Mouse (Mus musculus): Measurements from ENCODE around the gene Olfr113. TPM values are rescaled to one million over a fixed set of nuclear protein-coding genes. Genes with fewer than 3 reads are reported as not detected.
"Not testable (repeated sequence)": the region's sequence is repeated elsewhere in the genome, so short reads cannot be mapped to it uniquely, and the experiment has no call there.

Olfr113 gene
- total RNA-seq (2014; fragmentation: Nextera tagmentation) (not detected in 2 replicates), total RNA-seq (2017) (not detected in 2 replicates)

GRCm38 (mm10) chr17:37577563-37577962 is at the start of gene Olfr113:
Gene Olfr113 (minus strand): TSS chr17:37577663.
- no peak for ATAC-seq (replicated peaks; ENCODE audit: low FRiP score, low TSS enrichment, poor library complexity, severe bottlenecking)

DNA sequence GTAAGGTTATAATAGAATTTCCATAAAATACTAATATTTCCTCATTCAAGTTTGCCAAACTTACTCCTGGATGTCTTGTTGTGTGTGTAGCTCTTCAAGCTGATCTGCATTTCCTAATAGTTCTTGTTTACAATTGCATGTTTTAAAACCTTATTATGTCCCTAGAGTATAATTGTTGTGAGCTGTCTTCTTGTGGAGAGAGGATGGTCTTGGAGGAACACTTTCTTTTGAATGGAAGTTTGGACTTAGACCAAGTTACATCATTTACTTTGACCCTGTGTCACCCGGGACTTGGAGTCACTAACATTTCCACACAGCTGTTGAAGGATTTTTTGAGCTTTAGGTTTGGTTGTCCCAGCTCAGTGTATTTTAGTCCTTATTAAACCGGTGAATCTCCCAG is 49.5 kb upstream of the Olfr113 start, which contains the start of the genes Olfr115 and Olfr116:
Gene Olfr115 (minus strand): TSS at position 101 of the 400 bp plus-strand sequence.
Gene Olfr116 (minus strand): TSS at position 191 of the 400 bp plus-strand sequence.
- ATAC-seq (replicated peaks; ENCODE audit: low FRiP score, low TSS enrichment, poor library complexity, severe bottlenecking), result no peak

- ATAC-seq (replicated peaks; ENCODE audit: low FRiP score, low TSS enrichment, poor library complexity, severe bottlenecking), result no peak
These were observed 15.2 kb upstream of the Olfr113 start, which contains the start of gene Olfr114 for GRCm38 (mm10) chr17:37592643-37593042. Gene Olfr114 (minus strand): TSS chr17:37592743.

GRCm38 (mm10) chr17:37569351-37569750 is 8.1 kb downstream of the Olfr113 start, which contains the start of gene Olfr112:
Gene Olfr112 (minus strand): TSS chr17:37569451.
- no peak for ATAC-seq (replicated peaks; ENCODE audit: low FRiP score, low TSS enrichment, poor library complexity, severe bottlenecking)

DNA sequence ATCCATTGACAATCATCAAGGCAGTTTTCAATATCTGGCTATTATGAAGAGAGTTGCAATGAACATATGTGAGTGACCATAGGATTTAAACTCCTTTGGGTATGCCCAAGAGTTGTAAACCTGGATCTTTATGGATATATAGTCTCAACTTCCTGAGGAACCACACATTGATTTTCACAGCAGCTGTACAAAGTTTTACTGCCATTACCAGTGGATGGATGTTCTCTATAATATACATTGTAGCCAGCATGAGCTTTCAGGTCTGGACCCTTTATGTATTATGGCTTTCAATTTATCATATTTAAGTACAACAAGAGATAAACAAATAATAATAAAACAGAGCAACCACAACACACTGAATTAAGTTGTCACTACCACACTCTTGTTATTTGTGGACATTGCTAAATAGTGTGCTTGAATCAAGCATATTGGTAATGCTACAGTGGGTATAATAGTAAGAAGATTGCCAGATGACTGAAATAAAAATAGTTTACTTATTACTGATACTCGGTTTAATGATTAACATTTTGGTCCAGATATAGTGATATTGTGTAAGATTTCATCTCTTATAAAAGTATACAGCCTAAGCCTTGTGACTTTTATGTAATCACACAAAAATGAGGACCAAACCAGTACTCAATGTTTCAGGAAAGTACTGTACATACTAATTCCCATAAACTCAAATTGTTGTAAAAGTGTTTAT is 18.4 kb downstream of the Olfr113 start:
- ATAC-seq (replicated peaks; ENCODE audit: low FRiP score, low TSS enrichment, poor library complexity, severe bottlenecking), result no peak

DNA sequence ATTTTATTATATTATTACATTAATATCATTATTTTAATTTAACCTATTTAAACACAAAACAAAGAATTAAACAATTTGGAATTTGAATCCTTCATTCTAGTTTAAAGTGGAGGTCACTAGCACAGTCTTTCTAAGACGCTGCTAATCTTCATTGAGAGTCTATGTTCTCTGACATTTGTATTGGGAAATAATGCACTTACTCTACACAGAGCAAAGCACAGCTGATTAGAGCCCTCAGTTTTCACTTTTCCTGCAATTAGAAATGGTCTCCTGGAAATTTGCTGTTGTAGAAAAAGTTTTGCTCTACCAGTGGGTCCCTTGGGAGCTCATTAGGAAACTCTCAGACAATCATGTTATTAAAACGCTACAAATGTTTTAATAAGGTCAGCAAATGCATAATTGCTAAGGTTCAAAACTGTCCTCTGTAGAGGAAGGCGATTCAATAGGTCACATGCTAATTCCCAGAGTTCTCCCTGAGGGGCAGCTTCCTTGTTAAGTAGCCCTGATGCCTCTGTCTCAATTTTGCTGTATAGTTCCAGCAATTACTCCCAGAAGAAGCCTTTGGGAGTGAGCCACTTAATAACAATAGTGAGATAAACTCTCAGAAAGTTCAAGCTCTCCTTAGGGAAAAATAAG is 33.5 kb downstream of the Olfr113 start:
- no peak for ATAC-seq (replicated peaks; ENCODE audit: low FRiP score, low TSS enrichment, poor library complexity, severe bottlenecking)

GRCm38 (mm10) chr17:37541454-37542119 is 35.9 kb downstream of the Olfr113 start:
- no peak for ATAC-seq (replicated peaks; ENCODE audit: low FRiP score, low TSS enrichment, poor library complexity, severe bottlenecking)

GRCm38 (mm10) chr17:37538416-37538815 is 39.0 kb downstream of the Olfr113 start:
- ATAC-seq (replicated peaks; ENCODE audit: low FRiP score, low TSS enrichment, poor library complexity, severe bottlenecking), result not testable (repeated sequence)

DNA sequence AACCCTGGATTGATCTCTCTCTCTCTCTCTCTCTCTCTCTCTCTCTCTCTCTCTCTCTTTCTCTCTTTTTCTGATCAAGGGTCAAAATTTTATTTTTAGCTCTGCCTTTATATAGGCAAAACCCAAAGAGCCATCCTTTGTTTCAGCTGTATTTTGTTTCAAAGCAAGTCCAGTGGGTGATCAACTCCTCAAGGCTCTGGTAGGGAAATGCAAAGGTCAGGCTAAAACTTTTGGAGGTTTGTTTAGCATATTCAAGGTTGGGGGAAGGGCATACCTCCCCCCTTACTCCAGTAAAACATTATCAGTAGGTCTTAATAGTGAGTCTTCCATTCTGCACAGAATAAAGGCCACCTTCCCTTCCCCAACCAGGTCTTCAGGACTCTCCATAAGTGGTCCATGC is 42.3 kb downstream of the Olfr113 start:
- no peak for ATAC-seq (replicated peaks; ENCODE audit: low FRiP score, low TSS enrichment, poor library complexity, severe bottlenecking)

DNA sequence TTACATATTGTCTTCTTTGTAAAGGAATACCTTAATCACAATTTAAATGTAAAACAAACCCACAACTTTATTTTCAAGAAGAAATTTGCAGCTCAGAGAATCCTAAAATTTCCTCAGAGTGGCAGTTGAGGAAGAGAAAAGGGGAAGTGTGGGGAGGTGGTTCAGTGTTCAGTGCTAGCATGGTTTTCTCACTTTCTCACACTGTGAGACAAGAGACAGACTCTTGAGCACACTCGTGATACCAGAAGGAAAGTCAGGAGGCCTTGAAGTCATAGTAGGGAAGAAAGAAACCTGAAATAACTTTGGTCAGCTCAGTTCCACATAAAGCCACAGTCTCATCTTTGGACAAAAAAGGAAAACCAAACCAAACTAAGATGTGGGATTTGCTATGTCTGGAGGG is 52.0 kb downstream of the Olfr113 start:
- ATAC-seq (replicated peaks; ENCODE audit: low FRiP score, low TSS enrichment, poor library complexity, severe bottlenecking), result not testable (repeated sequence)

DNA sequence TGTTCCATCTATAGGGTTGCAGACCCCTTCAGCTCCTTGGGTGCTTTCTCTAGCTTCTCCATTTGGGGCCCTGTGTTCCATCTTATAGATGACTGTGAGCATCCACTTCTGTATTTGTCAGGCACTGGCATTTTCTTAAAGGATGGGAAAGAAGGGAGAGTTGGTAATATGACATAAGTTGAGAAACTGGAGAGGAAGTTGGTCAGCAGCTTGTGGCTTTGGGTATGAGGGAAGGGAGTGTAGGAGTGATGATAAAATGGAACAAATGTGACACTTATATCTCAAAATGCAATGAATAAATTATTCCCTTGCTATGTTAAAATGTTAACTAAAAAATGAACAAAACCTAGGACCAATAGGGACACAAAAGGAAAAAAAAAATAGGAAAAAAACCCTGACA is 52.9 kb downstream of the Olfr113 start:
- not testable (repeated sequence) for ATAC-seq (replicated peaks; ENCODE audit: low FRiP score, low TSS enrichment, poor library complexity, severe bottlenecking)

Other genes with a start within 250 kb of the Olfr113 start
- not detected in 2 replicates for gene Olfr103, start 238.0 kb downstream of the Olfr113 start, total RNA-seq (2014; fragmentation: Nextera tagmentation)
- gene Olfr103, start 238.0 kb downstream of the Olfr113 start, total RNA-seq (2017), result not detected in 2 replicates
- not detected in 2 replicates for gene Olfr104-ps, start 218.1 kb downstream of the Olfr113 start, total RNA-seq (2014; fragmentation: Nextera tagmentation)
- not detected in 2 replicates for gene Olfr104-ps, start 218.1 kb downstream of the Olfr113 start, total RNA-seq (2017)
- not detected in 2 replicates for gene Olfr105-ps, start 198.6 kb downstream of the Olfr113 start, total RNA-seq (2014; fragmentation: Nextera tagmentation)
- gene Olfr105-ps, start 198.6 kb downstream of the Olfr113 start, total RNA-seq (2017), result not detected in 2 replicates
- not detected in 2 replicates for gene Olfr106-ps, start 187.3 kb downstream of the Olfr113 start, total RNA-seq (2014; fragmentation: Nextera tagmentation)
- gene Olfr106-ps, start 187.3 kb downstream of the Olfr113 start, total RNA-seq (2017), result not detected in 2 replicates
- not detected in 2 replicates for gene Olfr107, start 178.4 kb downstream of the Olfr113 start, total RNA-seq (2014; fragmentation: Nextera tagmentation)
- gene Olfr107, start 178.4 kb downstream of the Olfr113 start, total RNA-seq (2017), result not detected in 2 replicates
- gene Olfr108, start 132.2 kb downstream of the Olfr113 start, total RNA-seq (2014; fragmentation: Nextera tagmentation), result not detected in 2 replicates
- not detected in 2 replicates for gene Olfr108, start 132.2 kb downstream of the Olfr113 start, total RNA-seq (2017)
- gene Olfr109, start 118.7 kb downstream of the Olfr113 start, total RNA-seq (2014; fragmentation: Nextera tagmentation), result not detected in 2 replicates
- not detected in 2 replicates for gene Olfr109, start 118.7 kb downstream of the Olfr113 start, total RNA-seq (2017)
- gene H2-M2, start 94.1 kb downstream of the Olfr113 start, total RNA-seq (2014; fragmentation: Nextera tagmentation), result not detected in 2 replicates
- not detected in 2 replicates for gene H2-M2, start 94.1 kb downstream of the Olfr113 start, total RNA-seq (2017)
- not detected in 2 replicates for gene Olfr110, start 85.2 kb downstream of the Olfr113 start, total RNA-seq (2014; fragmentation: Nextera tagmentation)
- gene Olfr110, start 85.2 kb downstream of the Olfr113 start, total RNA-seq (2017), result not detected in 2 replicates
- not detected in 2 replicates for gene Olfr111, start 69.6 kb downstream of the Olfr113 start, total RNA-seq (2014; fragmentation: Nextera tagmentation)
- not detected in 2 replicates for gene Olfr111, start 69.6 kb downstream of the Olfr113 start, total RNA-seq (2017)
- gene Olfr112, start 8.2 kb downstream of the Olfr113 start, total RNA-seq (2014; fragmentation: Nextera tagmentation), result not detected in 2 replicates
- gene Olfr112, start 8.2 kb downstream of the Olfr113 start, total RNA-seq (2017), result not detected in 2 replicates
- gene Olfr114, start 15.1 kb upstream of the Olfr113 start, total RNA-seq (2014; fragmentation: Nextera tagmentation), result not detected in 2 replicates
- not detected in 2 replicates for gene Olfr114, start 15.1 kb upstream of the Olfr113 start, total RNA-seq (2017)
- gene Olfr115, start 49.4 kb upstream of the Olfr113 start, total RNA-seq (2014; fragmentation: Nextera tagmentation), result not detected in 2 replicates
- not detected in 2 replicates for gene Olfr115, start 49.4 kb upstream of the Olfr113 start, total RNA-seq (2017)
- not detected in 2 replicates for gene Olfr116, start 49.5 kb upstream of the Olfr113 start, total RNA-seq (2014; fragmentation: Nextera tagmentation)
- gene Olfr116, start 49.5 kb upstream of the Olfr113 start, total RNA-seq (2017), result not detected in 2 replicates
- gene Olfr117, start 86.1 kb upstream of the Olfr113 start, total RNA-seq (2014; fragmentation: Nextera tagmentation), result not detected in 2 replicates
- not detected in 2 replicates for gene Olfr117, start 86.1 kb upstream of the Olfr113 start, total RNA-seq (2017)
- not detected in 2 replicates for gene Olfr118, start 89.3 kb upstream of the Olfr113 start, total RNA-seq (2014; fragmentation: Nextera tagmentation)
- not detected in 2 replicates for gene Olfr118, start 89.3 kb upstream of the Olfr113 start, total RNA-seq (2017)
- gene Olfr119, start 118.9 kb upstream of the Olfr113 start, total RNA-seq (2014; fragmentation: Nextera tagmentation), result not detected in 2 replicates
- gene Olfr119, start 118.9 kb upstream of the Olfr113 start, total RNA-seq (2017), result not detected in 2 replicates
- not detected in 2 replicates for gene Olfr120, start 144.1 kb upstream of the Olfr113 start, total RNA-seq (2014; fragmentation: Nextera tagmentation)
- gene Olfr120, start 144.1 kb upstream of the Olfr113 start, total RNA-seq (2017), result not detected in 2 replicates
- gene Olfr121, start 171.2 kb upstream of the Olfr113 start, total RNA-seq (2014; fragmentation: Nextera tagmentation), result not detected in 2 replicates
- not detected in 2 replicates for gene Olfr121, start 171.2 kb upstream of the Olfr113 start, total RNA-seq (2017)
- gene Olfr122, start 190.9 kb upstream of the Olfr113 start, total RNA-seq (2014; fragmentation: Nextera tagmentation), result not detected in 2 replicates
- not detected in 2 replicates for gene Olfr122, start 190.9 kb upstream of the Olfr113 start, total RNA-seq (2017)
- gene Olfr123, start 215.9 kb upstream of the Olfr113 start, total RNA-seq (2014; fragmentation: Nextera tagmentation), result not detected in 2 replicates
- not detected in 2 replicates for gene Olfr123, start 215.9 kb upstream of the Olfr113 start, total RNA-seq (2017)
- gene Olfr124, start 222.2 kb upstream of the Olfr113 start, total RNA-seq (2014; fragmentation: Nextera tagmentation), result not detected in 2 replicates
- not detected in 2 replicates for gene Olfr124, start 222.2 kb upstream of the Olfr113 start, total RNA-seq (2017)